Mouse (Mus musculus): ENCODE results near the gene Aifm1. TPM values are rescaled to one million over a fixed set of nuclear protein-coding genes. Genes with fewer than 3 reads are reported as not detected.
A peak's percentile ranks its signal among the peaks of the same experiment; 100 is the strongest.

Aifm1 gene
- polyA plus RNA-seq, 1 experiment from 2014 or later = 85.8 TPM

GRCm38 (mm10) chrX:48454495-48454878 is 58.9 kb downstream of the Aifm1 start:
- H3K27ac ChIP-seq (replicated peaks; ENCODE audit: low read depth, low read length) = no peak overlapping the region
- peak overlapping the region; percentile 34 for H3K4me3 ChIP-seq (ENCODE audit: low read depth, low read length)
- peaks cover 12% of the 10 kb centered on the region for H3K27me3 ChIP-seq (ENCODE audit: control insufficient read depth, insufficient read depth, low read length)
- ATAC-seq (ENCODE audit: insufficient number of reproducible peaks, low FRiP score, low TSS enrichment, low read depth) = peak; percentile 58; the same call in 1 of the 2 replicates
- no peak overlapping the region for H3K9ac ChIP-seq (ENCODE audit: low read length)
- peak overlapping the region; percentile 42 for H3K4me2 ChIP-seq (ENCODE audit: low read depth, severe bottlenecking)
- H3K9me3 ChIP-seq (ENCODE audit: control insufficient read depth, low read length) = no peaks in the 10 kb centered on the region
- no peaks in the 10 kb centered on the region for H3K4me1 ChIP-seq (ENCODE audit: control insufficient read depth, insufficient read depth, low read length)
- H3K36me3 ChIP-seq (ENCODE audit: control insufficient read depth, insufficient read depth, low read length) = no peaks in the 10 kb centered on the region
- 23% methylated on average over 15 of the region's 21 CpGs for WGBS
- DNase-seq (ENCODE audit: low spot score) = no peak

GRCm38 (mm10) chrX:48453736-48454494 is 59.4 kb downstream of the Aifm1 start:
- H3K4me2 ChIP-seq (ENCODE audit: low read depth, severe bottlenecking) = peak overlapping the region; percentile 42
- H3K4me1 ChIP-seq (ENCODE audit: control insufficient read depth, insufficient read depth, low read length) = no peaks in the 10 kb centered on the region
- no peaks in the 10 kb centered on the region for H3K36me3 ChIP-seq (ENCODE audit: control insufficient read depth, insufficient read depth, low read length)
- peak overlapping the region; percentile 30; the same call in 1 of the 2 replicates for H3K9ac ChIP-seq (ENCODE audit: low read length)
- H3K27me3 ChIP-seq (ENCODE audit: control insufficient read depth, insufficient read depth, low read length) = peaks cover 12% of the 10 kb centered on the region
- peak; percentile 56 for DNase-seq (ENCODE audit: low spot score)
- H3K27ac ChIP-seq (replicated peaks; ENCODE audit: low read depth, low read length) = no peak overlapping the region
- no peaks in the 10 kb centered on the region for H3K9me3 ChIP-seq (ENCODE audit: control insufficient read depth, low read length)
- H3K4me3 ChIP-seq (ENCODE audit: low read depth, low read length) = peak overlapping the region; percentile 34
- 18% methylated on average over 43 of the region's 91 CpGs for WGBS
- ATAC-seq (ENCODE audit: insufficient number of reproducible peaks, low FRiP score, low TSS enrichment, low read depth) = peak; percentile 53; the same call in 1 of the 2 replicates

- WGBS = 17% methylated on average over 64 of the region's 71 CpGs
- peak; percentile 41 for DNase-seq (ENCODE audit: low spot score)
- Histone ChIP-seq H3K9me3 (ENCODE audit: control insufficient read depth, low read length) (no peaks in the 10 kb centered on the region), H3K27me3 (ENCODE audit: control insufficient read depth, insufficient read depth, low read length) (peaks cover 12% of the 10 kb centered on the region), H3K27ac (replicated peaks; ENCODE audit: low read depth, low read length) (no peak overlapping the region), H3K9ac (ENCODE audit: low read length) (peak overlapping the region; percentile 30; the same call in 1 of the 2 replicates), H3K4me1 (ENCODE audit: control insufficient read depth, insufficient read depth, low read length) (no peaks in the 10 kb centered on the region), H3K4me3 (ENCODE audit: low read depth, low read length) (peak overlapping the region; percentile 34), H3K4me2 (ENCODE audit: low read depth, severe bottlenecking) (peak overlapping the region; percentile 42), H3K36me3 (ENCODE audit: control insufficient read depth, insufficient read depth, low read length) (no peaks in the 10 kb centered on the region)
- 0 out of 2 replicates have a peak, but pooled peaks have one; percentile 23 for ATAC-seq (ENCODE audit: insufficient number of reproducible peaks, low FRiP score, low TSS enrichment, low read depth)
Observed at GRCm38 (mm10) chrX:48452931-48453673, 60.3 kb downstream of the Aifm1 start.

- peak overlapping the region; percentile 34; the same call in 1 of the 2 replicates for H3K4me3 ChIP-seq (ENCODE audit: low read depth, low read length)
- WGBS = 21% methylated on average over 9 of the region's 9 CpGs
- H3K9ac ChIP-seq (ENCODE audit: low read length) = no peak overlapping the region
Observed at GRCm38 (mm10) chrX:48452231-48452890, 61.0 kb downstream of the Aifm1 start.

GRCm38 (mm10) chrX:48449646-48450045 is 63.7 kb downstream of the Aifm1 start:
- DNase-seq (ENCODE audit: low spot score) = no peak
- 20% methylated on average over 10 of the region's 10 CpGs for WGBS
- Histone ChIP-seq H3K4me1 (ENCODE audit: control insufficient read depth, insufficient read depth, low read length) (no peaks in the 10 kb centered on the region), H3K4me3 (ENCODE audit: low read depth, low read length) (no peak overlapping the region), H3K9me3 (ENCODE audit: control insufficient read depth, low read length) (no peaks in the 10 kb centered on the region), H3K9ac (ENCODE audit: low read length) (no peak overlapping the region), H3K4me2 (ENCODE audit: low read depth, severe bottlenecking) (no peak overlapping the region), H3K36me3 (ENCODE audit: control insufficient read depth, insufficient read depth, low read length) (no peaks in the 10 kb centered on the region), H3K27ac (replicated peaks; ENCODE audit: low read depth, low read length) (no peak overlapping the region), H3K27me3 (ENCODE audit: control insufficient read depth, insufficient read depth, low read length) (peaks cover 10% of the 10 kb centered on the region)
- no peak for ATAC-seq (ENCODE audit: insufficient number of reproducible peaks, low FRiP score, low TSS enrichment, low read depth)

More at GRCm38 (mm10) chrX:48452231-48452890, 61.0 kb downstream of the Aifm1 start:
- DNase-seq (ENCODE audit: low spot score) = no peak
- Histone ChIP-seq H3K27ac (replicated peaks; ENCODE audit: low read depth, low read length) (no peak overlapping the region), H3K4me2 (ENCODE audit: low read depth, severe bottlenecking) (peak overlapping the region; percentile 42; the same call in 1 of the 2 replicates), H3K36me3 (ENCODE audit: control insufficient read depth, insufficient read depth, low read length) (no peaks in the 10 kb centered on the region), H3K9me3 (ENCODE audit: control insufficient read depth, low read length) (no peaks in the 10 kb centered on the region), H3K27me3 (ENCODE audit: control insufficient read depth, insufficient read depth, low read length) (peaks cover 12% of the 10 kb centered on the region), H3K4me1 (ENCODE audit: control insufficient read depth, insufficient read depth, low read length) (no peaks in the 10 kb centered on the region)
- no peak; the same call in 1 of the 2 replicates for ATAC-seq (ENCODE audit: insufficient number of reproducible peaks, low FRiP score, low TSS enrichment, low read depth)

- H3K4me2 ChIP-seq (ENCODE audit: low read depth, severe bottlenecking) = no peak overlapping the region
- H3K4me3 ChIP-seq (ENCODE audit: low read depth, low read length) = no peak overlapping the region
- ATAC-seq (ENCODE audit: insufficient number of reproducible peaks, low FRiP score, low TSS enrichment, low read depth) = no peak
- H3K9me3 ChIP-seq (ENCODE audit: control insufficient read depth, low read length) = no peaks in the 10 kb centered on the region
- no peaks in the 10 kb centered on the region for H3K4me1 ChIP-seq (ENCODE audit: control insufficient read depth, insufficient read depth, low read length)
- H3K9ac ChIP-seq (ENCODE audit: low read length) = no peak overlapping the region
- DNase-seq (ENCODE audit: low spot score) = no peak
- H3K36me3 ChIP-seq (ENCODE audit: control insufficient read depth, insufficient read depth, low read length) = no peaks in the 10 kb centered on the region
- WGBS = 82% methylated on average over 4 of the region's 4 CpGs
- H3K27me3 ChIP-seq (ENCODE audit: control insufficient read depth, insufficient read depth, low read length) = no peaks in the 10 kb centered on the region
- no peak overlapping the region for H3K27ac ChIP-seq (replicated peaks; ENCODE audit: low read depth, low read length)
Observed at GRCm38 (mm10) chrX:48444677-48445076, 68.7 kb downstream of the Aifm1 start.

- 84% methylated on average over 7 of the region's 7 CpGs for WGBS
- H3K27ac ChIP-seq (replicated peaks; ENCODE audit: low read depth, low read length) = no peak overlapping the region
- no peak overlapping the region for H3K9ac ChIP-seq (ENCODE audit: low read length)
- H3K4me3 ChIP-seq (ENCODE audit: low read depth, low read length) = no peak overlapping the region
- no peaks in the 10 kb centered on the region for H3K36me3 ChIP-seq (ENCODE audit: control insufficient read depth, insufficient read depth, low read length)
- no peaks in the 10 kb centered on the region for H3K27me3 ChIP-seq (ENCODE audit: control insufficient read depth, insufficient read depth, low read length)
- ATAC-seq (ENCODE audit: insufficient number of reproducible peaks, low FRiP score, low TSS enrichment, low read depth) (no peak), DNase-seq (ENCODE audit: low spot score) (no peak)
- no peak overlapping the region for H3K4me2 ChIP-seq (ENCODE audit: low read depth, severe bottlenecking)
- H3K4me1 ChIP-seq (ENCODE audit: control insufficient read depth, insufficient read depth, low read length) = no peaks in the 10 kb centered on the region
- no peaks in the 10 kb centered on the region for H3K9me3 ChIP-seq (ENCODE audit: control insufficient read depth, low read length)
Observed at GRCm38 (mm10) chrX:48441954-48442353, 71.4 kb downstream of the Aifm1 start.

GRCm38 (mm10) chrX:48441548-48441947 is 71.8 kb downstream of the Aifm1 start:
- ATAC-seq (ENCODE audit: insufficient number of reproducible peaks, low FRiP score, low TSS enrichment, low read depth) = no peak
- 93% methylated on average over 6 of the region's 6 CpGs for WGBS

More at GRCm38 (mm10) chrX:48441548-48441947, 71.8 kb downstream of the Aifm1 start:
- Histone ChIP-seq H3K4me2 (ENCODE audit: low read depth, severe bottlenecking) (no peak overlapping the region), H3K27me3 (ENCODE audit: control insufficient read depth, insufficient read depth, low read length) (no peaks in the 10 kb centered on the region), H3K36me3 (ENCODE audit: control insufficient read depth, insufficient read depth, low read length) (no peaks in the 10 kb centered on the region), H3K9me3 (ENCODE audit: control insufficient read depth, low read length) (no peaks in the 10 kb centered on the region), H3K27ac (replicated peaks; ENCODE audit: low read depth, low read length) (no peak overlapping the region), H3K4me1 (ENCODE audit: control insufficient read depth, insufficient read depth, low read length) (no peaks in the 10 kb centered on the region), H3K9ac (ENCODE audit: low read length) (no peak overlapping the region), H3K4me3 (ENCODE audit: low read depth, low read length) (no peak overlapping the region)
- no peak for DNase-seq (ENCODE audit: low spot score)
